Mouse (Mus musculus) kidney, postnatal 0 days (tissue): ENCODE measurements at regions not wholly inside any gene's neighbourhood (a gene's known extent, or its start where the extent isn't known, plus 50 kb on each side); places are given as distances from the start of the nearest gene placed in this dataset.

Source experiments
- ATAC-seq: fragments of 200-750 bp; cut with Nextera tagmentation; replicated peaks from 2 replicates; pipeline ENCODE4 v1.8.0; 2017; ENCODE audit warnings: low read depth, moderate number of reproducible peaks, moderate TSS enrichment, moderate library complexity; ENCODE audit not compliant: low FRiP score
- DNase-seq: peaks from one replicate; pipeline ENCODE4 v3.0.0-alpha.2; 2016; ENCODE audit warnings: low spot score
- H3K27ac ChIP-seq: fragments of 300-500 bp; sonication (generic); 2 replicates; pipeline ENCODE4 v1.5.1; 2014; ENCODE audit warnings: mild to moderate bottlenecking
- H3K27me3 ChIP-seq: fragments of 300-500 bp; sonication (generic); 2 replicates; pipeline ENCODE4 v1.6.1; 2014; ENCODE audit warnings: low read length, mixed read lengths; ENCODE audit not compliant: insufficient read depth
- H3K36me3 ChIP-seq: fragments of 300-500 bp; sonication (generic); 2 replicates; pipeline ENCODE4 v1.6.1; 2014; ENCODE audit warnings: low read length, mixed read lengths; ENCODE audit not compliant: insufficient read depth
- H3K4me1 ChIP-seq: fragments of 300-500 bp; sonication (generic); replicated peaks from 2 replicates; pipeline ENCODE4 v1.6.1; 2014; ENCODE audit warnings: antibody characterized with exemption, low read length, mixed read lengths; ENCODE audit not compliant: insufficient read depth
- H3K4me2 ChIP-seq: fragments of 300-500 bp; sonication (generic); 2 replicates; pipeline ENCODE4 v1.6.1; 2014; ENCODE audit warnings: mild to moderate bottlenecking, low read length, moderate library complexity, mixed read lengths
- H3K4me3 ChIP-seq: fragments of 300-500 bp; sonication (generic); replicated peaks from 2 replicates; pipeline ENCODE4 v1.5.1; 2014; ENCODE audit warnings: low read depth, low read length
- H3K9ac ChIP-seq: fragments of 300-500 bp; sonication (generic); 2 replicates; pipeline ENCODE4 v1.6.1; 2014; ENCODE audit warnings: low read depth, low read length
- H3K9me3 ChIP-seq: fragments of 300-500 bp; sonication (generic); replicated peaks from 2 replicates; pipeline ENCODE4 v1.6.1; 2016; ENCODE audit warnings: low read length, inconsistent platforms, mixed read lengths
- CTCF ChIP-seq: IDR thresholded peaks from 2 replicates; pipeline ENCODE4 v1.5.1; 2016; ENCODE audit warnings: antibody characterized with exemption, low read depth, mild to moderate bottlenecking, moderate library complexity
- WGBS: fragments of 180-500 bp; shearing (Covaris S2); extraction: QIAGEN DNeasy Blood & Tissue Kit; methylation state at CpG from one replicate; pipeline ENCODE4 v1.1.7; 2014; 5-methylcytosine and 5-hydroxymethylcytosine counted together

DNA sequence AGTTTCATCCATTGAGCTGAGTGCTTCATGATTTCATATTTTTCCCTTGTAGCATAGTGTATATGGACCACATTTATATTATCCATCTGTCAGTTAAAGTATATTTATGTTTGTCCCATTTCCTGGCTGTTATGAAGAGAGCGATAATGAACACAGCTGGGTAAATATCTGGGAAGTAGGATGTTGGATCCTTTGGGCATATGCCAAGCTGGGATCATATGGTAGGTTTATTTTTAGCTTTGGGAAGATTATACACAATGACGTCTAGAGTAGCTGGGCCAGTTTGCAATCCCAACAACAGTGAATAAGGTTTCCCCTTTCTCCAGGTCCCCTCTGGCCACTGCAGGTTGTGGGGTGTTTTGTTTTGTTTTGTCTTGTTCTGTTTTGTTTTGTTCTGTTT, 164.5 kb downstream of the Gm765 start:
- Histone ChIP-seq H3K9me3 (no peaks in the 10 kb centered on the region), H3K27me3 (no peaks in the 10 kb centered on the region), H3K9ac (no peak overlapping the region), H3K36me3 (no peaks in the 10 kb centered on the region), H3K4me3 (no peak overlapping the region), H3K27ac (no peak overlapping the region), H3K4me2 (no peak overlapping the region), H3K4me1 (no peaks in the 10 kb centered on the region)
- WGBS: 37% methylated on average over 2 of the region's 2 CpGs
- no peak for TF ChIP-seq CTCF
- DNase-seq (peak; percentile 50), ATAC-seq (no peak)

DNA sequence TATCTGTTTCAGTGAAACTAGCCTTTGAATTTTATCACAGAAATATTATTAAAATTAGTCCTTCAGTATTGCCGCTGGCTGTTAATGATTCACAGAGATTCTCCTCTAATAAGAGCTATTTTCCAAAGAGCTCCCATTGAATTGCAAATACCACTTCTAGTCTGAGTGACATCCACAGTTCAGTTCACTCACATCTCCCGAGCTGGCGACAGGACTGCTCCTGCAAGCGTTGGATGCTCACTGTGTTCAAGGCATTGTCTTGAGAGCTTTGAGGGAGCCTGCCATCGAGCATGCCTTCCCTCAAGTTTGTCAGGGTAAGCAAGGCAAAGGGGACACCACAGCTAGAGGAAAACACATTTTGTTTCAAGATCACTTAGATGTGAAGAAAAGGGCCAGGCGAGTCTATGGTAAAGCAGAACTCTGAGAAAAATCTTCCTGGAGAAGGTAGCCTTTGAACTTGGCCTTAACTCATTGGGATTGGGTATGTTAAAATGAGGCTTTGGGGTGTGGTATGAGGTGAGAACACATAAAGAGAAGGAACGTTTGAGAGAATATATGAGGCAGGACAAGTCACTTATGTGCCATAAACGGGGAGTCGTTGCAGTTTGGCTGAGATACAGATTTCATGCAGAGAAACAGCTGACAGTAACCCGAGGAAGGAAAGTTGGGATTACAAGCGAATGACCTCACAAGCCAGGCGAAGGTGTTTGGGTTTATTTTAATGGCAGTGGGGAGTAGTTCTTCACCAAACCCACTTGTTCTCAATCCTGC, 193.3 kb downstream of the Gm765 start:
- H3K9me3 ChIP-seq: no peaks in the 10 kb centered on the region
- WGBS: 61% methylated on average over 12 of the region's 12 CpGs
- H3K4me3 ChIP-seq: no peak overlapping the region
- ATAC-seq: no peak
- no peak for TF ChIP-seq CTCF
- H3K9ac ChIP-seq: no peak overlapping the region
- no peak overlapping the region for H3K27ac ChIP-seq
- DNase-seq: no peak
- no peaks in the 10 kb centered on the region for H3K27me3 ChIP-seq
- H3K36me3 ChIP-seq: no peaks in the 10 kb centered on the region
- H3K4me1 ChIP-seq: no peaks in the 10 kb centered on the region
- no peak overlapping the region for H3K4me2 ChIP-seq

DNA sequence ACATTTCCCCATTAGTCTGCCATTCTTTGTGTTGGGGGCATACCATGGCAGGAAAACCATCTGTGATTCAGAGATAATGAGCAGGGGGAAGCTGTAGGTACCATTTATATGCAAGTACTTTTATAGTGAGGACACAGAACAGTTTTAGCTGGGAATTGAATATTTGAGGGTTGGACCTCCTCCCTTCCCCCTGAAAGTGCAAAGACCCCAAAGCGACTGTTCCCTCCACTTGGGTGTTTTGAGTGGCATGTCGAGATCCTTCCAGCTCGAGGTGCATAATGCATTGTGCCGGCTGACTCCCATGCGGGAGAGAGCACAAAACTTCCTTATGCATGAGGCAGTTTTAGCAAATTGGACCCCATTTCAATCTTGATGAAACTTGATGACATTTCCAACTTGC, 194.7 kb downstream of the Gm765 start:
- Histone ChIP-seq H3K9ac (no peak overlapping the region), H3K27ac (no peak overlapping the region), H3K4me2 (no peak overlapping the region), H3K9me3 (no peaks in the 10 kb centered on the region), H3K27me3 (no peaks in the 10 kb centered on the region), H3K4me3 (no peak overlapping the region), H3K4me1 (no peaks in the 10 kb centered on the region), H3K36me3 (no peaks in the 10 kb centered on the region)
- no peak for DNase-seq
- WGBS: 86% methylated on average over 5 of the region's 5 CpGs
- no peak for ATAC-seq
- TF ChIP-seq CTCF: no peak

DNA sequence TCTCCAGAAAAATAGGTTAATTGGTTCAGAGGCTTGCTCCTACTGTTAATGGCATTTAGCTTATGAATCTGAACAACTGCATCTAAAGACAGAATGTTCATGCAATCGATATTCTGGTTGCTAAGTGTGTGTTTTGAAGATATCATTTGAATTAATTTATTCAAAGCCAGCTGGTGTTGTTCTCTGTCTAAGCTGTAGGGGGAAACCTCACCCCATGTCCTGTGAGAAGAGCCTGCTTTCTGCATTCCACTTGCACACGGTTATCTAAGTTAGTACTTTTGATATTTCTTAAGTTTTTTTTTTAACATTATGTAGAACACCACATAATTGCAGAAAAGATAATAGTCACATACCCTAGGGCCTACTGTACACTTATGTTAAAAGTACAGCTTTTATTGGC, 209.6 kb downstream of the Gm765 start:
- 30% methylated on average over 2 of the region's 2 CpGs for WGBS
- H3K27ac ChIP-seq: no peak overlapping the region
- TF ChIP-seq CTCF: peak; percentile 90
- ATAC-seq (no peak), DNase-seq (peak; percentile 80)
- no peak overlapping the region for H3K4me2 ChIP-seq
- H3K27me3 ChIP-seq: no peaks in the 10 kb centered on the region
- no peak overlapping the region for H3K9ac ChIP-seq
- no peak overlapping the region for H3K4me3 ChIP-seq
- H3K36me3 ChIP-seq: no peaks in the 10 kb centered on the region
- no peaks in the 10 kb centered on the region for H3K9me3 ChIP-seq
- H3K4me1 ChIP-seq: no peaks in the 10 kb centered on the region

GRCm38 (mm10) chr6:98125434-98125833, 217.1 kb downstream of the Gm765 start:
- 30% methylated on average over 7 of the region's 7 CpGs for WGBS
- DNase-seq (no peak), ATAC-seq (no peak)

DNA sequence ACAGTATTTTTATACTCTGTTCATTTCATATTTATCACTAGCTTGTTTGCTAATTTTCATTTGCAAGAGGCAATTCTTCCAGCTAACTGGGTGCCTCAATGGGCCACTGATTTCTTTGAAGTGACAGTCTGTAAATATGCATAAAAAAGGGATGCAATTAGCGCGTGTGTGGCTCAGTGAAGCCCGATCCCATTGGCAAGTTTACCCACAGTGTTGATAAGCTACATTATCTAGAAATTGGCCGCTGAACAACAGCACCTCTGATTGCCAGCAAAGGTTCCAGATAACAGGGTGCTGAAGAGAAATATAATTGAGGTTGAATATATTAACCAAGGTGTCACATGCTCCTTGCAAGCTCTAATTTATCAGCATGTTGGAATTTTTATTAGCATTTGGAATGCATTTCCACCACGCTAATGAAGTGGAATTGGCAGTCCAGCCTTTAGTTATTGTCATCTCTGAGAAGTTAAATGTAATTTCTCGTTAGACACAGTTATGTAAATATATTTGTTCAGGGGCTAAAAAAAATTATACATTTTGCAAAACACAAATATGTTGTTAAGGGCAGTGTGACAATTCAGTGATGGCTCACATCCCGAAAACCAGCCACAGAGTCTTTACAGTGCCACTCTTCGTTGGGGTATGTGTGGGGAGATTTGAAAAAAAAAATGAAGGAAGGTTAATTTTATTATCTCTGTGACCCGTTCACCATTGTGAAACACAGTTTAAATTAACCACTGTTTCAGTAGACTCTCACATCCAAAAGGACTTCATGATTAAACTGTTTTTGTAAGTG, 224.0 kb downstream of the Gm765 start:
- Histone ChIP-seq H3K4me1 (no peaks in the 10 kb centered on the region; the same call in 1 of the 2 replicates), H3K4me3 (no peak overlapping the region), H3K27me3 (no peaks in the 10 kb centered on the region), H3K36me3 (no peaks in the 10 kb centered on the region), H3K9ac (no peak overlapping the region), H3K9me3 (no peaks in the 10 kb centered on the region), H3K4me2 (no peak overlapping the region), H3K27ac (no peak overlapping the region)
- no peak for TF ChIP-seq CTCF
- whole genome bisulfite sequencing: 59% methylated on average over 9 of the region's 9 CpGs
- no peak for DNase-seq
- ATAC-seq: no peak

More at GRCm38 (mm10) chr6:98125434-98125833, 217.1 kb downstream of the Gm765 start:
- H3K4me1 ChIP-seq: no peaks in the 10 kb centered on the region
- H3K36me3 ChIP-seq: no peaks in the 10 kb centered on the region
- H3K4me3 ChIP-seq: no peak overlapping the region
- no peak overlapping the region for H3K4me2 ChIP-seq
- H3K27ac ChIP-seq: no peak overlapping the region
- H3K9me3 ChIP-seq: no peaks in the 10 kb centered on the region
- no peaks in the 10 kb centered on the region for H3K27me3 ChIP-seq
- TF ChIP-seq CTCF: no peak
- H3K9ac ChIP-seq: no peak overlapping the region
